Mouse (Mus musculus) brain, embryonic 14.5 days (tissue): Measurements from ENCODE around the gene Gtf3c2. TPM values are rescaled to one million over a fixed set of nuclear protein-coding genes. Genes with fewer than 3 reads are reported as not detected.
"Not testable (repeated sequence)": the region's sequence is repeated elsewhere in the genome, so short reads cannot be mapped to it uniquely, and the experiment has no call there.

Source experiments
- DNase-seq: peaks from one replicate; pipeline ENCODE4 v3.0.0-alpha.2; 2011; ENCODE audit warnings: low read depth
- CTCF ChIP-seq: fragments of 200-500 bp; IDR thresholded peaks from 2 replicates; pipeline ENCODE4 v1.5.1; 2012; ENCODE audit warnings: inconsistent platforms, mild to moderate bottlenecking, moderate library complexity, borderline replicate concordance; ENCODE audit not compliant: insufficient read depth, insufficient read length; ENCODE audit errors: extremely low read depth
- POLR2A ChIP-seq: fragments of 200-500 bp; IDR thresholded peaks from 2 replicates; pipeline ENCODE4 v1.6.1; 2012; ENCODE audit warnings: mild to moderate bottlenecking, inconsistent platforms, borderline replicate concordance; ENCODE audit not compliant: poor library complexity, insufficient read depth, insufficient read length, severe bottlenecking; ENCODE audit errors: extremely low read depth
- polyA plus RNA-seq: library from polyadenylated mRNA; depleted of rRNA; stranded (reverse); fragments of >200 nt; gene quantifications from 2 replicates; pipeline ENCODE4 v1.2.3, GENCODE M21; 2012; rRNA removed

Gene Gtf3c2
- 94.3 and 110 TPM in 2 replicates for polyA plus RNA-seq

DNA sequence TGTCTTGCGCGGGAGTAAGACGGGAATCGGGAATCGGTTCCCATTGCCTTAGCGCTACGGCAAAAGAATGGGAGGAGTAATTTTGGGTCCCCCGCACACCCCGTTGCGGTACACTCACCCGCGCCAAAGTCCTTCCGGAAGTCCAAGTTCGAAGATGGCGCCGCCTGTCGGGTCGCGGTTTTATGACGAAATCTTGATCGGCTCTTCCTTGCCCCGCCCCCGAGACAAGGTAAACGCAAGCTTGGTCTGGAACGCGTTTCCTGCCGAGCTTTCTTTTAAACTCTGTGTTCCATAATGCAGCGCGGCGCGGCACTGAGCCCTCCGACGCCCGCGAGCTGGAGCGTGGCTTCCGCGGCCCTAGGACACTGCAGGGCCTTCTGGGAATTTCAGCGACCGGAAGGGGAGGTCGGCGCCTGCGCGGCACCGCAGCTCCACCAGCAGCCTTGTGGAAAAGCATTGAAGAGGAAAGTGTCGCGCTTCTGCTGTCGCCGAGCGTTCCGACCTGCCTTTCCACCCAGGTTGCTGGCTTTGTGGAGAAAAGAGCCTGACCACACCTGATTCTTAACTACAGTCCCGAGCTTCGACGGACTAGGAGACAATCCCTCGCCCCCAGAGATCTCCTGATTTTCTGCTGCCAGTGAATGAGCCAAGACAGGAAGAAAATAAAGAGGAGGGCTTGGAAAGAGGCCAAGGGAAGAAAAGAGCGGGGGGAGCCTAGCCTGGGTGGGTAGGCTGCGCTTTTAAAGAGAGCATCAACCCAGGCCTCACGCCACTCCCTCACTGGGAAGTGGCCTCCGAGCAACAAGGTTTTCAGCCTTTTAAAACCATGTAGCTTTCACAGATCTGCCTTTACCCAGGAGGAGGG is at the start of gene Gtf3c2, which contains the start of gene Gm29609:
Gene Gtf3c2 (minus strand): TSS at position 379 of the 865 bp plus-strand sequence.
Gene Gm29609 (minus strand): TSS at position 146 of the 865 bp plus-strand sequence.
- peak; percentile 99 for DNase-seq
- TF ChIP-seq POLR2A (peak; percentile 54; the same call in 1 of the 2 replicates), CTCF (no peak)

DNA sequence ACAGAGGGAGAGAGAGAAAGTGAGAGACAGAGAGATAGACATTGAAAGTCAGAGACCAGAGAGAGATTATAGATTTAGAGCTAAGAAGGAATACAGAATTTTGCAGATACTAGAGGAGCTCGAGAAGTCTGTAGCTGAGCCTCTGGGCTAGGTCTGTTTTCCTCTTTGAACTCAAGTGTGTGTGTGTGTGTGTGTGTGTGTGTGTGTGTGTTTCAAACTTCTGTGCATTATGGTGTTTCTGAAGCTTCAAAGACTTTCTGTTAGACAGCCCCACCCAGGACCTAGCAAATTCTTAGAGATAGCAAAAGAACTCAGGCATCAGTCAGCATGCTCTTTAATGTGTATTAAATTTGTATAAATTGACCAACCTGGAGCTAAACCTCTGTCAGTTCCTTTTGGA is 46.7 kb upstream of the Gtf3c2 start:
- DNase-seq, result no peak
- TF ChIP-seq POLR2A, result no peak
- no peak for TF ChIP-seq CTCF

DNA sequence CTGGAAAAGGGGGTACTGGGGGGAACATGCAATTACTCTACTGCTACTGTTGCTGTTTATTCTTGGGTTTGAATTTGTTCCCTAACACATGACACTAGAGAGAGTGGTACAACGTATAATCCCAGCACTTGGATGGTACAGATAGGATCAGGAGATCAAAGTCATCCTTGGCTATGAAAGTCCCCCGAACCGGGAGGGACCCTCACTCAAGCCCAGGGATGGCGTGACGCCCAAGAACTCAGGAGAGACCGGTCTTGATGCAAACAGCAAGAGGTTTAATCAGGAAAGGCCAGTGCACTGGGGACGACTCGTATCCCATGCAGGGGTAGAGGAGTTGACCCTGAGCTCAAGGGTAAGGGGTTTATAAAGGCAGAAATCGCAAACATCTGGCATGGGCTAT is 42.8 kb upstream of the Gtf3c2 start:
- DNase-seq, result no peak
- TF ChIP-seq POLR2A (no peak), CTCF (no peak)

DNA sequence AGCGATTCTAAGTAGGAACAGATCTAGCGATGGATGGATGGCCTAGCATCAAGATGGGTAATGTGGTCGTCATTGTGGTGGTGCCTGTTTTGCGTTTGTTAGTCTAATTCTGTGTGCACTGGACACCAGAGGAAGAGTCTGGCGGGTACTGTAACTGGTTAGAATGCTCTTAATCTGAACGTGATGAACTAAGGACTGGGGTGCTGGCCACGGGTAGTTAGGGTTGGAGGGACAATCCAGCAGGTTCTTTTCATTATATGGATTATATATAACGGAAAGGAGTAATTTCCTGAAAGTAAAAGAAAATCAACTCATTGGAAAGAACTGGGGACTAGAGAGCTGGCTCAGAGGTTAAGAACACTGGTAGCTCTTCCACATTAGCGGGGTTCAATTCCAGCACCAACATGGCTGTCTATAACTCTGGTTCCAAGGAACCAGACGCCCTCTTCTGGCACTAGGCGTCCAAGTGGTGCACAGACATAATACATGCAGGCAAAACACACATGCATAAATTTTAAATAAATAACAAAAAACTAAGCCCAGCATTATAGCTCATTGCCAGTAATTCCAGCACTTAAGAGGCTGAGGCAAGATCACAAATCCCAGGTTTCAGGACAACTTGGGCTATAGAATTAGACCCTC is 41.5 kb upstream of the Gtf3c2 start:
- DNase-seq, result peak; percentile 87
- TF ChIP-seq CTCF (peak; percentile 59; the same call in 1 of the 2 replicates), POLR2A (no peak)

DNA sequence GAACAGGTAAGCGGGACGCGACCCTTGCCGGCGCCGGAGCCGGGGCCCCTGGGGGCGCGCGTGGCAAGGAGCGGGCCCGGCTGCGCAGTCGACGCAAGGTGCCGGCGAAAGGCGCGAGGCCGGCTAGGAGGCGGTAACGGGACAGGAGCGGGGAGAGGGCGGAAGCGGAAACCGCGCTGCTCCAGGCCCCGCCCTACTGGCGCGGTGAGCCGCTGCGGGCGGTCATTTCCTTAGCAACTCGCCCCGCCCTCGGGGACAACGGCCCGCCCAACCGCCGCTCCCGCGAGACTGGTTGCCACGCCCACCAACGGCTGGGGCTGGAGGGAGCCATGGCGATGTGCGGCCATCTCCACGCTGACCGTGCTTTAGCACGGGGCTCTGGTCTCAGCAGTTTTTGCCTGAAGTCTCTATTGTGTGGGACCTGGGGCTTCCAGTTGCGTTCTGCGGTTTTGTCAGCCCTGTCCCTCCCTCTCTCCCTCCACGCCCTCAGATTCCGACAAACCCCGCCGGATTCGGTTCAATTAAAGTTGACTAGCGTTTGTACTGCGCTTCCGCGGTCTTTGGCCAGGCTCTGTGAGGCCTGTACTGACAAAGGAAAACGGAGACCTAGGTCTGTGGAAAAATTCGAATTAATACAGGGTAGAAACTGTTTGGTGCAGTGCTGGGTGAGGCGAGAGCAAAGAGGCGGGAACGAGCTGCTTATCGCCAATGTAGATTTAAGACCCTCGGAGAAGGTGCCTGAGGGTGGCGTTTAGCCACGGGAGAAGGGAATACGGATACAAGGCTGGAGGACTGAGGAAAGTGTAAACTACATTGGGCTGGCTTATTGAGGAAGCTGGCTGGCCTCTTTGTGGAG is 40.7 kb upstream of the Gtf3c2 start, which contains the start of gene Ppm1g:
Gene Ppm1g (minus strand): TSS at position 240 of the 856 bp plus-strand sequence.
- TF ChIP-seq CTCF (no peak), POLR2A (peak; percentile 96)
- DNase-seq, result peak; percentile 98

DNA sequence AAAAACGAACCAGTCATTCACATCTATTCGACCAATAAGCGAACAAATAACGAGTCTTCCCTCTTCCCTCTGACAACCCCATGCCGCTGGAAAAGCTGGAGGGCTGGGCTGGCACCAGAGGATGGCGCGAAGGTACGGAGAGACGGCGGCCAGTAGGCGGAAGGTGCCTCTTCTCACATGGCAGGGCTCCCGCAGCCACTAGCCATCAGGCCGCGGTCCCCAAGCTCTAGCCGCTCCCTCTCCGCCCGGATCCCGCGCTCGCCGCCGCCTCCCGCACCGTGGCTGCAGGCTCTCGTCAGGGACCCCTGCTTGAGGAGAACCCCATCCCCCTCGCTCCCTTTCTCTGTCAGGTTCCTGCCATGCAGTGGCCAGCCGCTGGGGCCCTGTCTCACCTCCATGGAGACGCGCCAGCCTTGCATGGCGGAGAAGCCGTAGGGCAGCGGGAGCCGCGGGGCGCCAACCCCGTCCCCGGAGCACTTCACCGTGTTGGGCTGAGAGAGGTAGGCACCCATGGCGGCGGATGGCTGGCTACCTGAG is 40.0 kb upstream of the Gtf3c2 start:
- DNase-seq, result peak; percentile 66
- no peak for TF ChIP-seq POLR2A
- 0 out of 2 replicates have a peak, but pooled peaks have one; percentile 1 for TF ChIP-seq CTCF

DNA sequence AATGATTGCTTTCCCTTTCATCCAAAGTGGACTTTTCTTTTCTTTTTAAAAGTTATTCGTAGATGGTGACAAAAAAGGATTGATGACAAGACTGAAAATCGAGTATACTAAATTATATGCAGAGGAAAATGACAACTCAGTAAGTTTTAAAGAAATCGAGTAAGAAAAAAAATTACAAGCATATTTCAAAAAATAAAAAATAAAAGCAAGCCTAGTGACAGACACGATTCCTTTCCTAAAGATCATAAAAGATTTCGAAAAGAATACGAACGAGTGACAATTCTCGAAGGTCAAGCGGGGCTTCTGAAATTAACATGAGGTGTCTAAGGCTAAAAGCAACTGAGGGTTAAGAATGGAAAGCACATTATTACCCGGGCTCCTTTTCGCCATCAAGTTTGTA is 39.5 kb upstream of the Gtf3c2 start:
- no peak for DNase-seq
- no peak for TF ChIP-seq POLR2A
- no peak for TF ChIP-seq CTCF

DNA sequence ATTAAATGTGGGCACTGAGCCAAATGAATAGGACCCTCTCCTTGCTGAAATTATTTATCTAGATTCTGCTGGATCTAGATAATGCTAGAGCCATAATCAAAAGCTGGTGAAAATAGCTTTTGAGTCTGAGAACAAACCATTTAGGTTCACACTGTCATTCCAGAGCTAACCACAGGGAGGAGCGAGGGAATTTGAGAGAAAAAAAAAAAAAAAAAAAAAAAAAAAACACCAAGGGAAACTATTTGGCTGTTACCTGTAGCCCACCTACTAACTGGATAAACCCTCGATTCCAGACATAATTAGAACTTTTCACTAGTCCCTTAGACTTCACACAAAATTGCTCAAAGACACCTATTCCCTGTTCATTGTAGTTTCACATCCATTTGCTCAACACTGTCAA is 39.1 kb upstream of the Gtf3c2 start:
- TF ChIP-seq CTCF, result no peak
- no peak for TF ChIP-seq POLR2A
- DNase-seq, result peak; percentile 63

DNA sequence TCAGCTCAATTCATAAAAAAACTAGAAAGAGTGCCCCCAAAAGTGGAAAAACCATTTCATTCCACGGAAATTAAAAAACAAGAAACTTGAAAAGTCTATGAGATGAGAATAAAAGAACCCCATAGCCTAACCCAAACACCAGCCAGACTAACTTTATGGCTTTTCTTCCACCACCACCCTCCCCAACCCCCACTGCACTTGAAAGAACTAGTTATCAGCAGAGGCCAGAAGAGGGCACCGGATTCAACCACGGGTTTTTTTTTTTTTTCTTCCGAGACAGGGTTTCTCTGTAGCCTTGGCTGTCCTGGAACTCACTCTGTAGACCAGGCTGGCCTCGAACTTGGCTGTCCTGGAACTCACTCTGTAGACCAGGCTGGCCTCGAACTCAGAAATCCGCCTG is 38.4 kb upstream of the Gtf3c2 start:
- no peak for DNase-seq
- no peak for TF ChIP-seq CTCF
- no peak for TF ChIP-seq POLR2A

DNA sequence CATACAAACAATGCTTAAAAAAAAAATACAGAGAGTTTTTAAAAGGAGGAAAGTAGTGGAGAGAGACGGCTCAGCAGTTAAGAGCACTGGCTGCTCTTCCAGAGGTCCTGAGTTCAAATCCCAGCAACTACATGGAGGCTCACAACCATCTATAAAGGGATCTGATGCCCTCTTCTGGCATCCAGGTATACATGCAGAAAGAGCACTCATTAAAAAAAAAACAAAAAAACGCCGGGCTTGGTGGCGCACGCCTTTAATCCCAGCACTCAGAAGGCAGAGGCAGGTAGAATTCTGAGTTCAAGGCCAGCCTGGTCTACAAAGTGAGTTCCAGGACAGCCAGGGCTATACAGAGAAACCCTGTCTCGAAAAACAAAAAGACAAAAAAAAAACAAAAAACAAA is 36.6 kb upstream of the Gtf3c2 start:
- not testable (repeated sequence) for DNase-seq

DNA sequence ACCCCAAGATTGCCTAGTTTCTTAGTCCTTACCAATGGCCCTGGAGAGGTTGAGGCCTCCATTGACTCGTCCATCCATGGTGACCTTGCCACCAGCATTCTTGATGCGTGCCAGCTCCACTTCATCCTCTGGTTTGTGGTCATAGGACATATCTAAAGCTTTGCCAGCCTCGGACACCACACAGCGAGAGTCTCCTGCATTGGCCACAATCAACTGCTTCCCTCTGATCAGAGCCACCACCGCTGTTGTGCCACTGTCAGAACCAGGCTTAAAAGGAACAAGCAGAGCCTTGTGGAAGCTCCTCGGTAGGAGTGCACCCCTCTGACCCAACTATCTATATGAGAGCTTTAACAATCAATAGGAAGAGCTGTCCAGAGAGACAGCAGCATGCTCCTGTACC is 24.5 kb upstream of the Gtf3c2 start:
- TF ChIP-seq CTCF, result no peak
- TF ChIP-seq POLR2A, result no peak
- no peak for DNase-seq
